Mouse (Mus musculus) olfactory bulb, adult 2 months (tissue): ENCODE results near the gene Abhd17c.

Experiments used
- CTCF ChIP-seq: fragments of 200-500 bp; IDR thresholded peaks from 2 replicates; pipeline ENCODE4 v1.5.1; 2012; ENCODE audit warnings: low read depth, mild to moderate bottlenecking, low read length, moderate library complexity; ENCODE audit not compliant: insufficient read depth
- POLR2A ChIP-seq: fragments of 200-500 bp; IDR thresholded peaks from 2 replicates; pipeline ENCODE4 v1.6.1; 2012; ENCODE audit warnings: mild to moderate bottlenecking, low read depth, low read length, moderate library complexity; ENCODE audit not compliant: insufficient read depth

DNA sequence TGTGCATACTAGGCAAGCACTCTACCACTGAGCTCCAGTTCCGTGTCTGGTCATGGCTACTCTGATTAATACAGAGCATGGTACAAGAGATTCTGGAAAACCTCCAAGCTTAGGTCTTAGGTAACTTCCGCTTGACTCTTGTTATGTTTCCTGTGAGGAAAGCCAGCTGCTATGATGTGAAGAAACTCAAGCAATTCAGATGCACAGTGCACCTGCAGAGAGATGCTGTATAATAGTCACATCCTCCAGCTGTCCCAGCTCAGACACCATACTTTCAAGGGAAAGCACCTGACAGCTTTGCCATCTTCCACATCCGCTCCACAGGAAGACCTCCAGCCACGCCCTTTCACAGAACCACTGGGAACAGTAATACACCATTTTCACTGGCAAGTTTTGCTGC, 21.7 kb upstream of the Abhd17c start:
- no peak for TF ChIP-seq CTCF
- TF ChIP-seq POLR2A, result no peak
